Mouse (Mus musculus): ENCODE measurements around the gene Ninj2. TPM values are rescaled to one million over a fixed set of nuclear protein-coding genes. Genes with fewer than 3 reads are reported as not detected.

Ninj2 gene
- total and polyA plus RNA-seq, 3 experiments = 0.08 TPM; not detected in 2

DNA sequence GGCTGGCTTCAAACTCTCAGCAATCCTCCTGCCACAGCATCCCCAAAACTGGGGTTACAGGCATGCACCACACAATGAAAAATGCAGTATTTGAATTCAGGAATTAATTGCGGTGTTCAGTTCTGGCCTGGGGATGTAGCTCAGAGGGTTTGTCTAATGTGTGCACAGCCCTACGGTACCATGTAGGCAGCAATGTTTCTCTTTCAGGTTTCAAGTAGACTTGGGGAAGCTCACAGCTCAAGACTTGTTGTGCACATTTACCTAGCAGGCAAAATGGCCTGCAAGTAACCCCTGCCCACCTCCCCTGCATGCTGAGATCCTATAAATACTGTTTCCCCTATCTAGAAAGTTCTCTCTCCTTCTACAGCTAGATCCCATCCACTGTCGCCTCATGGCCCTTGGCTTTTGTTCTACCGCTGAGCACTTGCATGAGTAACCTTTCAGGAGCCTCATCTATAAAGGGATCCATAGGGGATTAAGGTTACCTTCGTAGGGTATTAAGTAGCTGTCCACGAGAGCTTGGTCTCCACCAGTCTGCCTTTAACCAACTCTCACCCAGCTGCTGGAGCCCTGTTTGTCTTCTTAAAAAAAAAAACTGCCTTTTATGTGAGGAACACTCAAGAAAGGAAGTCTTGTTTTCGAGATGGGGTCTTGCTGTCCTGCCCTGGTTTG is 17.7 kb downstream of the Ninj2 start:
- no peak overlapping the region for H3K27ac ChIP-seq (ENCODE audit: control insufficient read depth, low read depth, low read length)
- no peaks in the 10 kb centered on the region for H3K9me3 ChIP-seq (replicated peaks; ENCODE audit: insufficient read depth, low read length)
- H3K9ac ChIP-seq (ENCODE audit: control insufficient read depth, low read depth, low read length, poor library complexity, severe bottlenecking) = no peak overlapping the region
- H3K27me3 ChIP-seq (ENCODE audit: control insufficient read depth in 1 of 2, insufficient read depth in 2 of 2, low read length in 2 of 2) = no peaks in the 10 kb centered on the region
- H3K4me1 ChIP-seq (ENCODE audit: control insufficient read depth in 1 of 2, insufficient read depth in 2 of 2, low read length in 2 of 2) = peaks cover 3 to 9% of the 10 kb centered on the region in 2 experiments
- no peak overlapping the region for H3K4me3 ChIP-seq (ENCODE audit: control insufficient read depth in 1 of 2, insufficient read depth in 1 of 2, low read depth in 2 of 2, low read length in 2 of 2)
- no peaks in the 10 kb centered on the region for H3K79me2 ChIP-seq (ENCODE audit: control insufficient read depth, insufficient read depth, low read length, poor library complexity)
- TF ChIP-seq JUND (IDR thresholded peaks at IDR 0.05; ENCODE audit: low read depth, low read length) (no peak), BHLHE40 (IDR thresholded peaks at IDR 0.05; ENCODE audit: borderline replicate concordance, low read depth, low read length) (no peak), USF2 (IDR thresholded peaks at IDR 0.05; ENCODE audit: borderline replicate concordance in 1 of 2, insufficient read depth in 1 of 2, low read depth in 1 of 2, low read length in 2 of 2) (no peak), MXI1 (IDR thresholded peaks at IDR 0.05; ENCODE audit: low read depth, low read length) (no peak), TAL1 (IDR thresholded peaks at IDR 0.05; ENCODE audit: low read length) (no peak), MAX (IDR thresholded peaks at IDR 0.05; ENCODE audit: low read length) (no peak), HCFC1 (IDR thresholded peaks at IDR 0.05; ENCODE audit: low read depth, low read length) (no peak), MAFK (IDR thresholded peaks at IDR 0.05; ENCODE audit: borderline replicate concordance, low read depth, low read length) (no peak)
- H3K36me3 ChIP-seq (ENCODE audit: control insufficient read depth in 1 of 2, insufficient read depth in 2 of 2, low read length in 2 of 2) = peaks cover 0 to 8% of the 10 kb centered on the region in 2 experiments; a peak in 2 of 4 replicates
- DNase-seq (ENCODE audit: low read depth, low spot score) = no peak

DNA sequence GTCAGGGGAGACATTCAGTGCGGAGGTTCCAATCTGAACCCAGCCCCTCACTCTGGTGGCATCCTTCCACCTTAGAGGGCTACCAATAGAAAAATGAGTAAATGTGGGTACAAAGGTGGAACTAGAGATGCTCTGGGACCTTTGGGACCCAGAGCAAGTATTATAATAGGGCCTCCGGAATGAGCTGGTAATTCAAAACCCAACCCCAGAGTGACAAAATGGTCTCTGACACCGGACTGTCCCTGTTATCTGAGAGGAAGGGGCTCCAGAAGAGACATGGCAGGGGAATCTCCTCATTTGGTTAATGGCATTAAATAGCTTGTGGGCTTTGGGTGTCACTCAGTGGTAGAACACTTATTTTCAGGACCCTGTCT is 18.2 kb downstream of the Ninj2 start:
- Histone ChIP-seq H3K4me3 (ENCODE audit: control insufficient read depth in 1 of 2, insufficient read depth in 1 of 2, low read depth in 2 of 2, low read length in 2 of 2) (no peak overlapping the region), H3K79me2 (ENCODE audit: control insufficient read depth, insufficient read depth, low read length, poor library complexity) (no peaks in the 10 kb centered on the region), H3K9me3 (replicated peaks; ENCODE audit: insufficient read depth, low read length) (no peaks in the 10 kb centered on the region), H3K9ac (ENCODE audit: control insufficient read depth, low read depth, low read length, poor library complexity, severe bottlenecking) (no peak overlapping the region), H3K36me3 (ENCODE audit: control insufficient read depth in 1 of 2, insufficient read depth in 2 of 2, low read length in 2 of 2) (peaks cover 0 to 8% of the 10 kb centered on the region in 2 experiments; a peak in 2 of 4 replicates), H3K27ac (ENCODE audit: control insufficient read depth, low read depth, low read length) (no peak overlapping the region), H3K27me3 (ENCODE audit: control insufficient read depth in 1 of 2, insufficient read depth in 2 of 2, low read length in 2 of 2) (no peaks in the 10 kb centered on the region), H3K4me1 (ENCODE audit: control insufficient read depth in 1 of 2, insufficient read depth in 2 of 2, low read length in 2 of 2) (peaks cover 3 to 9% of the 10 kb centered on the region in 2 experiments)
- DNase-seq (ENCODE audit: low read depth, low spot score) = no peak
- TF ChIP-seq ELF1 (IDR thresholded peaks at IDR 0.05; ENCODE audit: low read depth, low read length) (no peak), ETS1 (IDR thresholded peaks at IDR 0.05; ENCODE audit: low read depth, low read length) (no peak), HCFC1 (IDR thresholded peaks at IDR 0.05; ENCODE audit: low read depth, low read length) (no peak), MAX (IDR thresholded peaks at IDR 0.05; ENCODE audit: low read length) (no peak)

DNA sequence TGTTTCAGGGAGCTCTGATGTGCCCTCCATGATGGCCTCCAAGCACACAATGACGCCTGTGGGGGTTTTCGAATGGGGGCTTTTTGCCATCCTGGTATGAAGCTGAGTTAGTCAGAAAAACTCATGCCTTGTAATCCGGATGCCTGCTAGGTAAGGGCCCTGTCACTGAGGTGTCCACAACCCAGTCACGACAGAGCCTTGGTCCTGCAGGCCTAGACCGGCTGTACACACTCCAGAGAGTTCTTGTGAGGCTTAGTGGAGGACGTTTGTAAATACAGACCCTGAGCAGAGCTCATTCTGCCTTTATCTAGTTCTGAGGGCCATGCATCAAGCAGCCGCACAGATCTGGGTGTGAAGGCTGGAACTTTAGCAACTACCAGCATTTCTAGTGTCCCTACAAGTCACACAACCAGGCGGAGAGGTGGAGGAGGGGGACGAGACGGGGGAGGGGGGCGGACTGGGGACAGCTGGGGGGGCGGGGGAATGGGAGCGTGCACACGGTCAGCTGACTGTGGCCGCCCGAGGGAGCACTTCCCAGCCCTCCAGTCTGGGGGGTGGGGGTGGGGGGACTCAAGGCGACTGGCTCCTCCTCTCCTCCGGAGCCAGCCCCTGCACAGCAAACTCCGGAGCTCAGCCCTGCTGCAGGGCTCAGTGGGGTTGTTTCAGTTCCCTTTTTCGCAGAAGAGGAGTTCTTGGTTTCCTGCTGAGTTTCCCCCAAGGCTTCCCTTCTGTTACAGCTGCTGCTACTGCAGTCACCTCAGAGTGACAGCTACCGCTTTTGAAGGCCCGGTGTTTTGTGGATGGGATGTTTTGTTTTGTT is 19.0 kb downstream of the Ninj2 start:
- peak; percentile 94 for DNase-seq (ENCODE audit: low read depth, low spot score)
- peak overlapping the region; percentile 78 for H3K27ac ChIP-seq (ENCODE audit: control insufficient read depth, low read depth, low read length)
- H3K4me3 ChIP-seq (ENCODE audit: control insufficient read depth in 1 of 2, insufficient read depth in 1 of 2, low read depth in 2 of 2, low read length in 2 of 2) = peak overlapping the region; percentile 55 to 89
- H3K9me3 ChIP-seq (replicated peaks; ENCODE audit: insufficient read depth, low read length) = no peaks in the 10 kb centered on the region
- H3K79me2 ChIP-seq (ENCODE audit: control insufficient read depth, insufficient read depth, low read length, poor library complexity) = no peaks in the 10 kb centered on the region
- peaks cover 0 to 8% of the 10 kb centered on the region in 2 experiments; a peak in 2 of 4 replicates for H3K36me3 ChIP-seq (ENCODE audit: control insufficient read depth in 1 of 2, insufficient read depth in 2 of 2, low read length in 2 of 2)
- peaks cover 3 to 9% of the 10 kb centered on the region in 2 experiments for H3K4me1 ChIP-seq (ENCODE audit: control insufficient read depth in 1 of 2, insufficient read depth in 2 of 2, low read length in 2 of 2)
- peak overlapping the region; percentile 73 for H3K9ac ChIP-seq (ENCODE audit: control insufficient read depth, low read depth, low read length, poor library complexity, severe bottlenecking)
- H3K27me3 ChIP-seq (ENCODE audit: control insufficient read depth in 1 of 2, insufficient read depth in 2 of 2, low read length in 2 of 2) = no peaks in the 10 kb centered on the region; a peak in 2 of 4 replicates
- TF ChIP-seq POLR2AphosphoS2 (IDR thresholded peaks at IDR 0.05; ENCODE audit: low read length) (no peak), USF2 (IDR thresholded peaks at IDR 0.05; ENCODE audit: borderline replicate concordance in 1 of 2, insufficient read depth in 1 of 2, low read depth in 1 of 2, low read length in 2 of 2) (0 out of 4 replicates have a peak, but pooled peaks of 1 of the 2 experiments have one; percentile 14), HCFC1 (IDR thresholded peaks at IDR 0.05; ENCODE audit: low read depth, low read length) (no peak), GATA1 (IDR thresholded peaks at IDR 0.05; ENCODE audit: low read depth, low read length) (no peak), TCF12 (IDR thresholded peaks at IDR 0.05; ENCODE audit: low read depth, low read length) (0 out of 2 replicates have a peak, but pooled peaks have one; percentile 9), ZMIZ1 (IDR thresholded peaks at IDR 0.05; ENCODE audit: low read depth, low read length) (0 out of 2 replicates have a peak, but pooled peaks have one; percentile 56), MAZ (IDR thresholded peaks at IDR 0.05; ENCODE audit: low read depth, low read length) (peak; percentile 86; the same call in 1 of the 2 replicates), MAFK (IDR thresholded peaks at IDR 0.05; ENCODE audit: borderline replicate concordance, low read depth, low read length) (no peak), SMC3 (IDR thresholded peaks at IDR 0.05; ENCODE audit: low read depth, low read length) (peak; percentile 13), TBP (IDR thresholded peaks at IDR 0.05; ENCODE audit: low read depth, low read length) (peak; percentile 73), USF1 (IDR thresholded peaks at IDR 0.05; ENCODE audit: low read depth, low read length) (peak; percentile 71), MXI1 (IDR thresholded peaks at IDR 0.05; ENCODE audit: low read depth, low read length) (peak; percentile 48; the same call in 1 of the 2 replicates), ZKSCAN1 (IDR thresholded peaks at IDR 0.05; ENCODE audit: low read depth, low read length) (no peak), CTCF (IDR thresholded peaks at IDR 0.05 in 2 of 3, conservative IDR thresholded peaks at IDR 0.05 in 1 of 3; ENCODE audit: control insufficient read depth in 1 of 3, insufficient read depth in 1 of 3, low read depth in 2 of 3, low read length in 3 of 3, poor library complexity in 1 of 3, severe bottlenecking in 1 of 3) (peak in 1 of 3 experiments; percentile 1; a peak in 1 of 6 replicates), ETS1 (IDR thresholded peaks at IDR 0.05; ENCODE audit: low read depth, low read length) (peak; percentile 71), CHD2 (IDR thresholded peaks at IDR 0.05; ENCODE audit: low read length) (no peak), MAX (IDR thresholded peaks at IDR 0.05; ENCODE audit: low read length) (no peak)

Data from MEL (cell line).